Mouse (Mus musculus): ENCODE measurements around the gene Pon3.
"Not testable (repeated sequence)": the region's sequence is repeated elsewhere in the genome, so short reads cannot be mapped to it uniquely, and the experiment has no call there.

The Pon3 gene

GRCm38 (mm10) chr6:5254869-5255268, 1.2 kb downstream of the Pon3 start:
- no peak for DNase-seq (ENCODE audit: low spot score in 2 of 2)

GRCm38 (mm10) chr6:5245926-5246325, 10.2 kb downstream of the Pon3 start:
- DNase-seq (ENCODE audit: low spot score in 2 of 2): no peak

- DNase-seq (ENCODE audit: low spot score in 2 of 2): no peak
Measured at GRCm38 (mm10) chr6:5238799-5239198, 17.3 kb downstream of the Pon3 start.

GRCm38 (mm10) chr6:5237510-5237909, 18.6 kb downstream of the Pon3 start:
- DNase-seq (ENCODE audit: low spot score in 2 of 2): no peak

GRCm38 (mm10) chr6:5236843-5237371, 19.2 kb downstream of the Pon3 start:
- no peak for DNase-seq (ENCODE audit: low spot score in 2 of 2)

- DNase-seq (ENCODE audit: low spot score in 2 of 2): no peak
Measured at GRCm38 (mm10) chr6:5234563-5234962, 21.5 kb downstream of the Pon3 start.

- DNase-seq (ENCODE audit: low spot score in 2 of 2): no peak
Measured at GRCm38 (mm10) chr6:5233812-5234211, 22.3 kb downstream of the Pon3 start.

- no peak for DNase-seq (ENCODE audit: low spot score in 2 of 2)
Measured at GRCm38 (mm10) chr6:5232022-5232421, 24.1 kb downstream of the Pon3 start.

- DNase-seq (ENCODE audit: low spot score in 2 of 2): no peak
Measured at GRCm38 (mm10) chr6:5230261-5230660, 25.8 kb downstream of the Pon3 start.

GRCm38 (mm10) chr6:5223551-5223950, 32.5 kb downstream of the Pon3 start:
- DNase-seq (ENCODE audit: low spot score in 2 of 2): not testable (repeated sequence)

GRCm38 (mm10) chr6:5222080-5222479, 34.0 kb downstream of the Pon3 start:
- DNase-seq (ENCODE audit: low spot score in 2 of 2): no peak

GRCm38 (mm10) chr6:5218190-5218589, 37.9 kb downstream of the Pon3 start:
- DNase-seq (ENCODE audit: low spot score in 2 of 2): no peak

GRCm38 (mm10) chr6:5207817-5208216, 48.3 kb downstream of the Pon3 start:
- DNase-seq (ENCODE audit: low spot score in 2 of 2): no peak

GRCm38 (mm10) chr6:5199916-5200315, 56.2 kb downstream of the Pon3 start:
- DNase-seq (ENCODE audit: low spot score in 2 of 2): no peak

GRCm38 (mm10) chr6:5199376-5199905, 56.6 kb downstream of the Pon3 start:
- DNase-seq (ENCODE audit: low spot score in 2 of 2): no peak

- DNase-seq (ENCODE audit: low spot score in 2 of 2): no peak
Measured at GRCm38 (mm10) chr6:5198590-5198989, 57.5 kb downstream of the Pon3 start.

GRCm38 (mm10) chr6:5193693-5194092, 62.4 kb downstream of the Pon3 start, which contains the start of gene Pon1:
Pon1 (minus strand) TSS chr6:5193946.
- no peak for DNase-seq (ENCODE audit: low spot score in 2 of 2)

GRCm38 (mm10) chr6:5190761-5191160, 65.3 kb downstream of the Pon3 start:
- DNase-seq (ENCODE audit: low spot score in 2 of 2): no peak

GRCm38 (mm10) chr6:5189507-5189906, 66.6 kb downstream of the Pon3 start:
- no peak for DNase-seq (ENCODE audit: low spot score in 2 of 2)

GRCm38 (mm10) chr6:5188938-5189337, 67.1 kb downstream of the Pon3 start:
- DNase-seq (ENCODE audit: low spot score in 2 of 2): no peak

GRCm38 (mm10) chr6:5188036-5188435, 68.0 kb downstream of the Pon3 start:
- no peak for DNase-seq (ENCODE audit: low spot score in 2 of 2)

GRCm38 (mm10) chr6:5187586-5187985, 68.5 kb downstream of the Pon3 start:
- DNase-seq (ENCODE audit: low spot score in 2 of 2): no peak

- no peak for DNase-seq (ENCODE audit: low spot score in 2 of 2)
Measured at GRCm38 (mm10) chr6:5186229-5186950, 69.7 kb downstream of the Pon3 start.
